Mouse (Mus musculus): Measurements from ENCODE around the gene Josd1. TPM values are rescaled to one million over a fixed set of nuclear protein-coding genes. Genes with fewer than 3 reads are reported as not detected.

The Josd1 gene
- polyA plus RNA-seq (2012; rRNA removed), result 64.0 and 64.3 TPM in 2 replicates

- H3K4me1 ChIP-seq (ENCODE audit: control insufficient read depth, insufficient read depth, low read length), result peaks cover 8% of the 10 kb centered on the region; the same call in 1 of the 2 replicates
These were observed at the start of gene Josd1 for GRCm38 (mm10) chr15:79687646-79688267. Gene Josd1, minus strand, starts transcription at chr15:79687919.

DNA sequence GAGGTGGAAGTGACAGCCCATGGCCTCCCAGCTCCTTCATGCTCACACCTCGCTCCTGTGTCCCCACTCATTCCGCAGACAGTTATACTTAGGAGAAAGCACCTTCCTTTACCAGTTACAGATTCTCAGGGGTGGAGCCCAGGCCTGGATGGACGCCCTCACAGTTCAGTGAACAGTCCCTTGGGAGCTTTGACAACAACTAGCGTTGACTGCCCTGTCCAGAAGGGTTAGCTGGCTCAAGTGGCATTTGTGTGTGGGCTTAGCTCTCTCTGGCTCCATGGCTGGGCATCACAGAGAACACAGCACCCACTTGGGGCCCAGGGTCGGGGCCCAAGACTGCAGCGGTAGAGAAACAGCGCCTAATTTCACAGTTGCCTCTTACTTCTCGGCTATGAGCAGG is 46.6 kb upstream of the Josd1 start:
- Histone ChIP-seq H3K4me3 (ENCODE audit: insufficient read depth, low read length) (no peak overlapping the region), H3K4me1 (ENCODE audit: control insufficient read depth, insufficient read depth, low read length) (peaks cover 9% of the 10 kb centered on the region), H3K27ac (ENCODE audit: insufficient read depth, low read length) (peak overlapping the region; percentile 0)
- TF ChIP-seq CTCF (IDR thresholded peaks at IDR 0.05; ENCODE audit: extremely low read depth, insufficient read depth, low read length), result no peak
- TF ChIP-seq POLR2A (IDR thresholded peaks at IDR 0.05; ENCODE audit: extremely low read depth, insufficient read depth, low read length), result no peak

More at GRCm38 (mm10) chr15:79687646-79688267, at the start of gene Josd1:
- TF ChIP-seq CTCF (IDR thresholded peaks at IDR 0.05; ENCODE audit: extremely low read depth, insufficient read depth, low read length) (no peak), POLR2A (IDR thresholded peaks at IDR 0.05; ENCODE audit: extremely low read depth, insufficient read depth, low read length) (peak; percentile 78)
- Histone ChIP-seq H3K4me3 (ENCODE audit: insufficient read depth, low read length) (peak within 1 kb of the TSS; percentile 72), H3K27ac (ENCODE audit: insufficient read depth, low read length) (peak within 1 kb of the TSS; percentile 98)

DNA sequence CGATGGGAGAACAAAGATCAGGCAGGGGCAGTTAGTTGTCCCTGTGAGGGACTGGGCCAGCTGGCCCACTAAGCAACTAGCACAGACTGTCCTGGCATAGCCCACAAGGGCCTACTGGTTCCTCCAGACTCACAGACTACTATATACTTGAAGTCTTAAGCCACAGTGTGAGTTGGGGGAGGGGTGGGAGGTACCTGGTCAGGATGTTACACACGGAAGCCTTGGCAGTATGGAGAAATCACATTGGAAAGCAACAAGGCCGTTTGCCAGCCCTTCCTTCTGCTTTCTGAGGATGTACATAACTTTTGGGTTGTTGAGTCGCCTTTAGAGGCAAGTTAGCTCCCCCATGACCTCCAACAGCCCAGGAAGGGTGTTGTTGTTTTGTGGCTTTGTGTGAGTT is 45.9 kb upstream of the Josd1 start:
- Histone ChIP-seq H3K27ac (ENCODE audit: insufficient read depth, low read length) (no peak overlapping the region), H3K4me1 (ENCODE audit: control insufficient read depth, insufficient read depth, low read length) (peaks cover 7% of the 10 kb centered on the region)
- TF ChIP-seq CTCF (IDR thresholded peaks at IDR 0.05; ENCODE audit: extremely low read depth, insufficient read depth, low read length) (no peak), POLR2A (IDR thresholded peaks at IDR 0.05; ENCODE audit: extremely low read depth, insufficient read depth, low read length) (no peak)

DNA sequence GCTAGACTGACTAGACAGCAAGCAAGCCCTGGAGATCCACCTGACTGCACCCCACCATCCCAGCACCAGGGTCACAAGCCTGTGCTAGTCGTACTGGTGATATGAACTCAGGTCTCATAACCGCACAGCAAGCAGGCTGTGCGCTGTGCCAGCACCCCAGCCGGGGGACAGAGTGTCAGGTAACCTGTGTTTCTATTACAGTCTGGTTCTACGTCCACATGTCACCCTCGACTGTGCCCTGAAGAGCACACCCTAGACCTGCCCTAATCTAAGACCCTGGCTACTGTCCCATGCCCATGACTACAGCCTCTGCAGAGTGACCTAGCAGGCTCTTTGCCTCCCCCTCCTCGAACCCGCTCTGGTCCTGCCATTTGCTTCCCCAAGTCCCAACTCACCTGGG is 45.5 kb upstream of the Josd1 start:
- Histone ChIP-seq H3K4me1 (ENCODE audit: control insufficient read depth, insufficient read depth, low read length) (peaks cover 7% of the 10 kb centered on the region), H3K4me3 (ENCODE audit: insufficient read depth, low read length) (no peak overlapping the region), H3K27ac (ENCODE audit: insufficient read depth, low read length) (no peak overlapping the region)
- TF ChIP-seq CTCF (IDR thresholded peaks at IDR 0.05; ENCODE audit: extremely low read depth, insufficient read depth, low read length) (no peak), POLR2A (IDR thresholded peaks at IDR 0.05; ENCODE audit: extremely low read depth, insufficient read depth, low read length) (no peak)

More for the DNA sequence above, 45.9 kb upstream of the Josd1 start:
- no peak overlapping the region for H3K4me3 ChIP-seq (ENCODE audit: insufficient read depth, low read length)

- H3K27ac ChIP-seq (ENCODE audit: insufficient read depth, low read length), result no peak overlapping the region
- H3K4me3 ChIP-seq (ENCODE audit: insufficient read depth, low read length), result no peak overlapping the region
- peaks cover 7% of the 10 kb centered on the region for H3K4me1 ChIP-seq (ENCODE audit: control insufficient read depth, insufficient read depth, low read length)
- TF ChIP-seq CTCF (IDR thresholded peaks at IDR 0.05; ENCODE audit: extremely low read depth, insufficient read depth, low read length), result no peak
- no peak for TF ChIP-seq POLR2A (IDR thresholded peaks at IDR 0.05; ENCODE audit: extremely low read depth, insufficient read depth, low read length)
These were observed 43.8 kb upstream of the Josd1 start for GRCm38 (mm10) chr15:79731554-79731953.

DNA sequence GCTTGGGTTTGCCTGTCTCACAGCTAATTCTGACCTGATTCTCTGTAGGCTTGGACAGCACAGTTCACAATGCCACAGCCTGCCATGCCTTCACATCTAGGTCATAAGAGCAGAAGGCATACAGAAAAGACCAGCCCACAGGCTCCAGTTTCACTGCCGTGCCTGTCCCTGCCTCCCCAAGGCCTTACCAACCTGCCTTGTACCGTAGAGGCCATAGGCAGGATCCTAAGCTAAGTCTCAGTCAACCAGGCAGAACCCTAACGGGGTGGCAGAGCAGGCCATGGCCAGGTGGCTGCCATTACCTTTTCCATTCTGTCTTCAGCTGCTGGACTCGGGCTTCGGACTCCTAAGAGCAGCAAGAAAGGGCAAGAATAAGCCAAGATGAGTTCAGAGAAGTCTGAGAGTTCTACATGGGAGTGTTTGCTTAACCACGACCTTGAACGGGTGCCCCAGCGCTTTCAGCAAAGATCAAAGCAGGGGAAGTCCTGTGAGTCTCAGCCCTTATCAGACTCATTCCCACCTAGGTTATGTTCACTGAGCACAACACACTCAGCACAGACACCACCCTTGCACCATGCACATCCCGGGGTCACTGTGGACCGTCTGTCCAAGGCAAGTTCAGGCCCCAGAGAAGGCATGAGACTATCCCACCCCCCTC is 41.1 kb upstream of the Josd1 start:
- Histone ChIP-seq H3K4me3 (ENCODE audit: insufficient read depth, low read length) (no peak overlapping the region), H3K27ac (ENCODE audit: insufficient read depth, low read length) (no peak overlapping the region; the same call in 1 of the 2 replicates), H3K4me1 (ENCODE audit: control insufficient read depth, insufficient read depth, low read length) (no peaks in the 10 kb centered on the region)
- no peak for TF ChIP-seq POLR2A (IDR thresholded peaks at IDR 0.05; ENCODE audit: extremely low read depth, insufficient read depth, low read length)
- TF ChIP-seq CTCF (IDR thresholded peaks at IDR 0.05; ENCODE audit: extremely low read depth, insufficient read depth, low read length), result no peak

DNA sequence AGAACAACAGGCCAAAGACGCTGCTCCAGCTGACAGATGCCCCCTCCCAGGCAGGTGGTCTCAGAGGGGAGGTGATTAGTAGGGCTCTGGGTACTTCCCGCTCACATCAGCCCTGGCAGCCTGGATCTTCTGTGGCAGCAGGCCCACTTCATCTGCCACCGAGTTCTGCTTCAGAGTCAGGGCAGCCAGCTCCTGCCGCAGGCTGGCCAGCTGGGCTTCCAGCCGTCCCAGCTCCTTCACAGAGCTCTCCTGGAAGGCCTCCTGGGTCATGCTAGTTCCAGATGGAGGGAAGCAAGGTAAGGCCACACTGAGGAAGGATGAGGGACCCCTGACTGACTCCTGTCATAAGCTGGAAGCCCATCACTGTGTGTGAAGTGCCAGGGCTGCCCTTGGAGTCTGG is 40.6 kb upstream of the Josd1 start:
- Histone ChIP-seq H3K4me3 (ENCODE audit: insufficient read depth, low read length) (no peak overlapping the region), H3K4me1 (ENCODE audit: control insufficient read depth, insufficient read depth, low read length) (no peaks in the 10 kb centered on the region), H3K27ac (ENCODE audit: insufficient read depth, low read length) (peak overlapping the region; percentile 59; the same call in 1 of the 2 replicates)
- no peak for TF ChIP-seq POLR2A (IDR thresholded peaks at IDR 0.05; ENCODE audit: extremely low read depth, insufficient read depth, low read length)
- no peak for TF ChIP-seq CTCF (IDR thresholded peaks at IDR 0.05; ENCODE audit: extremely low read depth, insufficient read depth, low read length)

- H3K27ac ChIP-seq (ENCODE audit: insufficient read depth, low read length), result peak overlapping the region; percentile 59; the same call in 1 of the 2 replicates
- no peak for TF ChIP-seq POLR2A (IDR thresholded peaks at IDR 0.05; ENCODE audit: extremely low read depth, insufficient read depth, low read length)
- no peak for TF ChIP-seq CTCF (IDR thresholded peaks at IDR 0.05; ENCODE audit: extremely low read depth, insufficient read depth, low read length)
These were observed 40.1 kb upstream of the Josd1 start for GRCm38 (mm10) chr15:79727840-79728239.

DNA sequence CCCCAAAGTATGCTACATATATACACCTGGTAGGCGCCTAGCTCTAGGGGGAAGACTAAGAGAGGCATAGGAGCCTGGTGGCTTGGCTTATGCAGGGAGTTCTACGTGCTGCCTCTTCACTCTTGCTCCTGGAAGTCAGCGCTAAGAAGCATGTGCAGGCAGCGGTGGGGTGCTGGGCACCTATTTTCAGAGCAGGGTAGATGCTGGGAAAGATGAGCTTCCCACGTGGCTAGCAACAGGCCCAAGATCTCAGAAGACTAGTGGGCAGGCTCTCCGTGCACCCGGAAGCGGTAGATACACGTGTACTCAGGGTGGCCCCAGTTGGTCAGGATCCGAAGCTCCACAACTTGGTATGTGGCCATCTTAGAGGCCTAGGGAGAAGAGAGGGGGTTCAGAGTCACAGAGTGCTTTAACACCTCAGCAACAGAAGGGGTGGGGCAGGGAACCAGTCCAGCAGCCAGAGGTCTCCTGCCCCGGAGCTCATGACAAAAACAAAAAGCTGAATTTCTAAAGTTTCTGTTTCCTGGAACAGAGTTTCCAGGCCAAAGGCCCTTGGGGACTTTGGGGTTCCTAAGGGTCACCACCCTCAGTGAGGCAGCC is 37.6 kb upstream of the Josd1 start:
- Histone ChIP-seq H3K4me1 (ENCODE audit: control insufficient read depth, insufficient read depth, low read length) (no peaks in the 10 kb centered on the region), H3K4me3 (ENCODE audit: insufficient read depth, low read length) (no peak overlapping the region), H3K27ac (ENCODE audit: insufficient read depth, low read length) (peak overlapping the region; percentile 36; the same call in 1 of the 2 replicates)
- TF ChIP-seq POLR2A (IDR thresholded peaks at IDR 0.05; ENCODE audit: extremely low read depth, insufficient read depth, low read length), result peak; percentile 33; the same call in 1 of the 2 replicates
- no peak for TF ChIP-seq CTCF (IDR thresholded peaks at IDR 0.05; ENCODE audit: extremely low read depth, insufficient read depth, low read length)

More at GRCm38 (mm10) chr15:79727840-79728239, 40.1 kb upstream of the Josd1 start:
- Histone ChIP-seq H3K4me3 (ENCODE audit: insufficient read depth, low read length) (no peak overlapping the region), H3K4me1 (ENCODE audit: control insufficient read depth, insufficient read depth, low read length) (no peaks in the 10 kb centered on the region)
